ENCODE assay signal across 22 mouse cellular contexts in the genomic region with DNA sequence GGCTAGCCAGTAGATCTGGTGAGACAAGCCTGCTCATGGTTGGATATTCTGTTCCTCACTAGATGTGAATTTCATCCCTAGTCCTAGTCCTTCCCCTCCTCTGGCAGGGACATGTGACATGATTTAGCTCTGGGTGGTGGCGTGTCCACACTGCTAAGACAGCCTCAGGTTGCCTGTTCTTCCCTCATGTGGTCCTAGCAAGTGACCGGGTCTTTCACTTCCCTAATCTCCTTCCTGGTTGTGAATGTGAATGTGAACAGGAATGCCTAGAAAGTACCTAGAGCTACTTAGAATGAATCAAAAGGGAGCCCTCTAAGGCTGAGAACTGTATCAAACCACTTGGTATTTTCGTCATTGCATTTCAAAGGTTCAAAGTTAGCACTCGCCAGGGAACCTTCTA. TPM values are rescaled to one million over a fixed set of nuclear protein-coding genes. Genes with fewer than 3 reads are reported as not detected.
"Had no signal": no experiment of that assay in that cellular context is flagged by ENCODE, and none has a peak within 500 bp of the region (broad histone marks: within the 10 kb centered on the region; RNA-seq: fewer than 3 reads in every experiment).

No protein-coding gene starts in this region.

- H3K27ac ChIP-seq: kidney, embryonic 15.5 days; limb, embryonic 12.5 days; limb, embryonic 15.5 days; liver, embryonic 14.5 days; lung, embryonic 15.5 days; midbrain, embryonic 12.5 days; midbrain, embryonic 15.5 days; stomach, embryonic 15.5 days had no signal

- H3K4me3 ChIP-seq: kidney, embryonic 15.5 days; limb, embryonic 12.5 days; limb, embryonic 15.5 days; lung, embryonic 15.5 days; midbrain, embryonic 12.5 days; midbrain, embryonic 15.5 days; stomach, embryonic 15.5 days had no signal

- H3K9ac ChIP-seq: kidney, embryonic 15.5 days; limb, embryonic 12.5 days; limb, embryonic 15.5 days; liver, embryonic 14.5 days; lung, embryonic 15.5 days; midbrain, embryonic 12.5 days; midbrain, embryonic 15.5 days; stomach, embryonic 15.5 days had no signal

- H3K27me3 ChIP-seq: kidney, embryonic 15.5 days; limb, embryonic 12.5 days; limb, embryonic 15.5 days; lung, embryonic 15.5 days; midbrain, embryonic 12.5 days; midbrain, embryonic 15.5 days; stomach, embryonic 15.5 days had no signal

- H3K4me1 ChIP-seq: kidney, embryonic 15.5 days; limb, embryonic 12.5 days; limb, embryonic 15.5 days; lung, embryonic 15.5 days; midbrain, embryonic 12.5 days; midbrain, embryonic 15.5 days; stomach, embryonic 15.5 days had no signal

- H3K4me2 ChIP-seq: kidney, embryonic 15.5 days; limb, embryonic 12.5 days; limb, embryonic 15.5 days; liver, embryonic 11.5 days; lung, embryonic 15.5 days; midbrain, embryonic 12.5 days; midbrain, embryonic 15.5 days; stomach, embryonic 15.5 days had no signal

- DNase-seq: kidney, adult 2 months; kidney, postnatal 10 days; kidney, postnatal 36 days; left cerebral cortex, postnatal 4 days; lung, adult 18-20 months; lung, postnatal 10 days; lung, postnatal 36 days had no signal

- H3K36me3 ChIP-seq: lung, embryonic 15.5 days; midbrain, embryonic 15.5 days had no signal

- H3K9me3 ChIP-seq: kidney, embryonic 15.5 days; limb, embryonic 12.5 days; limb, embryonic 15.5 days; lung, embryonic 15.5 days; midbrain, embryonic 12.5 days; midbrain, embryonic 15.5 days; stomach, embryonic 15.5 days had no signal

- ATAC-seq: intestine, postnatal 0 days; midbrain, embryonic 15.5 days had no signal

RNA-seq across cellular contexts. Expression of gene Dpep2nb, which starts 33.8 kb away (rescaled TPM):
- total RNA-seq: layer of hippocampus, postnatal 14 days; left cerebral cortex, postnatal 14 days; left cerebral cortex, postnatal 4 days had no signal
- polyA plus RNA-seq: intestine, postnatal 0 days; limb, embryonic 12.5 days; limb, embryonic 15.5 days; liver, embryonic 11.5 days; liver, embryonic 14.5 days; lung, embryonic 15.5 days; neural tube, embryonic 11.5 days; small intestine, adult 2 months; spleen, adult 2 months; stomach, embryonic 15.5 days had no signal
